Mouse (Mus musculus) lung, embryonic 15.5 days (tissue): ENCODE data around the gene Polh. TPM values are rescaled to one million over a fixed set of nuclear protein-coding genes. Genes with fewer than 3 reads are reported as not detected.

Experiments used
- ATAC-seq: fragments of 200-750 bp; cut with Nextera tagmentation; 2 replicates; pipeline ENCODE4 v1.8.0; 2017; ENCODE audit warnings: moderate number of reproducible peaks, borderline replicate concordance; ENCODE audit not compliant: low FRiP score, low TSS enrichment; ENCODE audit errors: extremely low read depth
- H3K27ac ChIP-seq: fragments of 300-500 bp; sonication (generic); 2 replicates; pipeline ENCODE4 v1.5.1; 2015; ENCODE audit warnings: moderate library complexity, mild to moderate bottlenecking, inconsistent platforms
- H3K27me3 ChIP-seq: fragments of 300-500 bp; sonication (generic); 2 replicates; pipeline ENCODE4 v1.6.1; 2015; ENCODE audit warnings: inconsistent platforms
- H3K36me3 ChIP-seq: fragments of 300-500 bp; sonication (generic); 2 replicates; pipeline ENCODE4 v1.6.1; 2015; ENCODE audit warnings: inconsistent platforms
- H3K4me1 ChIP-seq: fragments of 300-500 bp; sonication (generic); 2 replicates; pipeline ENCODE4 v1.6.1; 2015; ENCODE audit warnings: inconsistent platforms
- H3K4me2 ChIP-seq: fragments of 300-500 bp; sonication (generic); 2 replicates; pipeline ENCODE4 v1.6.1; 2015; ENCODE audit warnings: inconsistent platforms, mild to moderate bottlenecking, moderate library complexity
- H3K4me3 ChIP-seq: fragments of 300-500 bp; sonication (generic); 2 replicates; pipeline ENCODE4 v1.5.1; 2015; ENCODE audit warnings: mild to moderate bottlenecking, inconsistent platforms
- H3K9ac ChIP-seq: fragments of 300-500 bp; sonication (generic); 2 replicates; pipeline ENCODE4 v1.6.1; 2015; ENCODE audit warnings: inconsistent platforms
- H3K9me3 ChIP-seq: fragments of 300-500 bp; sonication (generic); 2 replicates; pipeline ENCODE4 v1.6.1; 2016; ENCODE audit warnings: inconsistent platforms
- WGBS: fragments of 180-500 bp; shearing (Covaris S2); methylation state at CpG from one replicate; pipeline ENCODE4 v1.1.7; 2015; 5-methylcytosine and 5-hydroxymethylcytosine counted together
- polyA plus RNA-seq: library from polyadenylated mRNA; unstranded; fragments of >200 nt; fragmentation: Nextera tagmentation; extraction: Ambion mirVana; gene quantifications from 2 replicates; pipeline ENCODE4 v1.2.1, GENCODE M21; 2015

Polh gene
- polyA plus RNA-seq, 1 experiment from 2014 or later: 21.4 TPM

- Histone ChIP-seq H3K36me3 (peaks cover 78% of the 10 kb centered on the region), H3K9me3 (no peaks in the 10 kb centered on the region), H3K4me1 (no peaks in the 10 kb centered on the region), H3K4me2 (no peak overlapping the region), H3K27me3 (no peaks in the 10 kb centered on the region), H3K27ac (no peak overlapping the region), H3K4me3 (no peak overlapping the region), H3K9ac (no peak overlapping the region)
- 74% methylated on average over 1 of the region's 1 CpGs for WGBS
- no peak for ATAC-seq
Measured at GRCm38 (mm10) chr17:46236067-46236466, 33.6 kb upstream of the Polh start.

DNA sequence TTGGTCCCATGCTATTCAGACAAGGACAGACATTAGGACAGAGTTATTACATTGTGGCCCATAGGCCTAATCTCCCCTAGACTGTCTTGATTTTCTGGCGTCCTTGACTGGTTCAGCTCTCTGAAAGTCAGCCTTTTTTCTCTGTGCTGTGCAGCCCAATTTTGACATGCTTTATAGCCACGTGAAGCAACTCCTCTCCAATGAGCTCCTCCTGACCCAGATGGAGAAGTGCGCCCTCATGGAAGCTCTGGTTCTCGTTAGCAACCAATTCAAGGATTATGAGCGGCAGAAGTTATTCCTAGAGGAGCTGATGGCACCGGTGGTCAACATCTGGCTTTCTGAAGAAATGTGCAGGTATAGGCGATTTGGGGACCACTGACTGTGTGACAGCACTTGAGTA, 25.1 kb upstream of the Polh start:
- WGBS: 82% methylated on average over 7 of the region's 7 CpGs
- no peaks in the 10 kb centered on the region for H3K4me1 ChIP-seq
- no peak for ATAC-seq
- H3K4me2 ChIP-seq: no peak overlapping the region
- H3K9me3 ChIP-seq: no peaks in the 10 kb centered on the region
- no peak overlapping the region for H3K4me3 ChIP-seq
- H3K9ac ChIP-seq: no peak overlapping the region
- no peak overlapping the region for H3K27ac ChIP-seq
- no peaks in the 10 kb centered on the region for H3K27me3 ChIP-seq
- H3K36me3 ChIP-seq: peaks cover 91% of the 10 kb centered on the region

- H3K4me1 ChIP-seq: no peaks in the 10 kb centered on the region
- no peak overlapping the region for H3K4me3 ChIP-seq
- H3K9me3 ChIP-seq: no peaks in the 10 kb centered on the region
- ATAC-seq: no peak
- H3K9ac ChIP-seq: no peak overlapping the region
- 85% methylated on average over 3 of the region's 3 CpGs for WGBS
- H3K27ac ChIP-seq: no peak overlapping the region
- H3K27me3 ChIP-seq: no peaks in the 10 kb centered on the region
- no peak overlapping the region for H3K4me2 ChIP-seq
- peaks cover 97% of the 10 kb centered on the region for H3K36me3 ChIP-seq
Measured at GRCm38 (mm10) chr17:46221601-46222000, 19.2 kb upstream of the Polh start.

- 88% methylated on average over 3 of the region's 3 CpGs for WGBS
- H3K4me3 ChIP-seq: no peak overlapping the region
- no peaks in the 10 kb centered on the region for H3K9me3 ChIP-seq
- H3K4me1 ChIP-seq: no peaks in the 10 kb centered on the region
- no peak overlapping the region for H3K4me2 ChIP-seq
- H3K36me3 ChIP-seq: peaks cover 86% of the 10 kb centered on the region
- no peak for ATAC-seq
- H3K9ac ChIP-seq: no peak overlapping the region
- H3K27me3 ChIP-seq: no peaks in the 10 kb centered on the region
- H3K27ac ChIP-seq: no peak overlapping the region
Measured at GRCm38 (mm10) chr17:46210550-46210949, 8.1 kb upstream of the Polh start.

DNA sequence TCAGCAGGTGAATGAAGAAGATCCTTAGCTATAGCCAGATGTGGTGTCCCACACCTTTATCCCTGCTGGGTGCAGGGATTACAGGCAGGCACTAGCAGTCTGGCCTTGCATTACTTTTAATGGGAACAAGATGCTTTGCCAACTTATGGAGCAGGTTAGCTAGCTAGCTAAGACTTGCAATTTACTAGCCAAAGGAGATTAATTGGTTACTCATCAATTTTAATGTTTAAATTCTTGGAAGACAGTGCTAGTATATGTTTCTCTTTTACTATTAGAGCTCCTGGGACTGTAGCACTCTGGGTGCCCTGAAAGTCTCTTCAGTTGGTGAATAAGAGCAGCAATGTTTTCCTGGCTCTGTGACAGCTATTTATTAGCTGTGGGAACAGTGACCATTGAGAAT, 4.2 kb upstream of the Polh start:
- Histone ChIP-seq H3K4me1 (peaks cover 15% of the 10 kb centered on the region), H3K36me3 (peaks cover 53% of the 10 kb centered on the region), H3K27ac (no peak overlapping the region), H3K9me3 (no peaks in the 10 kb centered on the region), H3K27me3 (no peaks in the 10 kb centered on the region), H3K4me2 (no peak overlapping the region), H3K4me3 (no peak overlapping the region), H3K9ac (no peak overlapping the region)
- no peak for ATAC-seq

- WGBS: under 1% methylated on average over 20 of the region's 20 CpGs
- Histone ChIP-seq H3K4me3 (peak overlapping the region; percentile 74), H3K9me3 (no peaks in the 10 kb centered on the region), H3K27ac (peak overlapping the region; percentile 62), H3K9ac (peak overlapping the region; percentile 79), H3K36me3 (peaks cover 35% of the 10 kb centered on the region), H3K4me2 (peak overlapping the region; percentile 80), H3K27me3 (no peaks in the 10 kb centered on the region), H3K4me1 (peaks cover 28% of the 10 kb centered on the region)
- ATAC-seq: no peak
Measured at GRCm38 (mm10) chr17:46203078-46203477, 633 bp upstream of the Polh start.

DNA sequence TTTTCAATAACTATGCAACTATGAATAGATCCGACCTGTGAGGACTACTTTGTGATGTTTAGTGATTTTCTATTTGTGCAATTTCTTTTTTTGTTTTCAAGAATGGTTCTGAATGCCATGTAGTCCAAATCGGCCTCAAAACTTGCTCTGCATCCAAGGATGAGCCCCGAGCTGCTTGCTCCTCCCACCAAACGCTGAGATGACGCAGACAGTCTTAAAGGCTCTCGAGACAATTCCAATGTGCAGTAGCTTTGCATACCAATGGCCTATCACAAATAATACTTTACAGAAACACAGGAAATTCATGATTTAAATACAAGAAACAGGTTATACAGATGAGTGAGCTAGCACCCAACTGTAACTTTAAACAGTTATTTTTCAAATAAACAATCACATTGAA, 1.3 kb downstream of the Polh start:
- no peak for ATAC-seq
- H3K4me3 ChIP-seq: peak overlapping the region; percentile 74

DNA sequence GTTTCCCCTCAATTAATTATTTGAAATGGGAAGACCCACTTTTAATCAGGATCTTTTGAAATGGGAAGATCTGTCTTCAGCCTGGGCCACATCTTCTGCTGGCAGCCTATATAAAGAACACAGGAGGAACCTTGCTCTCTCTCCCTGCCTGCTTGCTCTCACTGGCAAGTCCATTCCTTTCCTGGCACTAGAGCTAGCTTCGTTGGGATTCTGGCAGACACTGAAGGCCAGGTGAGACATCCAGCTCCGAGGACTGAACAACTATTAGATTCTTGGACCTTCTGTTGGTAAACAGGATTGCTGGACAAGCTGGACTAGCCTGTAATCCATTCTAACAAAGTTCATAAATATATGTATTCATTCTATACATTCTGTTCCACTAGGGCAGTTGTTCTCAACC, 13.6 kb downstream of the Polh start:
- H3K27me3 ChIP-seq: no peaks in the 10 kb centered on the region
- WGBS: 81% methylated on average over 2 of the region's 2 CpGs
- no peaks in the 10 kb centered on the region for H3K9me3 ChIP-seq
- peaks cover 88% of the 10 kb centered on the region for H3K36me3 ChIP-seq
- no peak for ATAC-seq
- H3K4me2 ChIP-seq: no peak overlapping the region
- H3K4me1 ChIP-seq: no peaks in the 10 kb centered on the region
- H3K9ac ChIP-seq: no peak overlapping the region
- no peak overlapping the region for H3K4me3 ChIP-seq
- H3K27ac ChIP-seq: no peak overlapping the region

More for the DNA sequence above, 1.3 kb downstream of the Polh start:
- Histone ChIP-seq H3K9ac (peak overlapping the region; percentile 65; the same call in 1 of the 2 replicates), H3K4me2 (peak overlapping the region; percentile 78), H3K36me3 (peaks cover 34% of the 10 kb centered on the region), H3K9me3 (no peaks in the 10 kb centered on the region), H3K4me1 (peaks cover 28% of the 10 kb centered on the region), H3K27ac (no peak overlapping the region), H3K27me3 (no peaks in the 10 kb centered on the region)
- WGBS: 43% methylated on average over 6 of the region's 6 CpGs

DNA sequence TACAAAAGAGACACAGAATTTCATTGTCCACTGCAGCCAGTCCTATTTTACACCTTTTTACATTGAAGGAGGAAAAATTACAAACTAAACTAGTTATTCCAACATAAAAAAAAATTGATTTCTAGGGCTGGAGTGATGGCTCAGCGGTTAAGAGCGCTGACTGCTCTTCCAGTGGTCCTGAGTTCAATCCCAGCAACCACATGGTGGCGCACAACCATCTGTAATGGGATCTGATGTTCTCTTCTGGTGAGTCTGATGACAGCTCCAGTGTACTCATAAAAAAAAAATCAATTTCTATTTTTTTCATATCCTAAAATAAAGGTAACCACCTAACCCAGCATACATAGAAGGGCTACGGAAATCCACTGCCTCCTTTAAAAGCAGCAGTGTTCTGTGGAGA, 20.2 kb downstream of the Polh start:
- peaks cover 92% of the 10 kb centered on the region for H3K36me3 ChIP-seq
- H3K9ac ChIP-seq: no peak overlapping the region
- H3K4me2 ChIP-seq: no peak overlapping the region
- no peaks in the 10 kb centered on the region for H3K4me1 ChIP-seq
- no peaks in the 10 kb centered on the region for H3K27me3 ChIP-seq
- no peaks in the 10 kb centered on the region for H3K9me3 ChIP-seq
- ATAC-seq: no peak
- 80% methylated on average over 4 of the region's 4 CpGs for WGBS
- H3K27ac ChIP-seq: no peak overlapping the region
- no peak overlapping the region for H3K4me3 ChIP-seq

GRCm38 (mm10) chr17:46170538-46170937, 31.9 kb downstream of the Polh start:
- H3K4me2 ChIP-seq: no peak overlapping the region
- no peaks in the 10 kb centered on the region for H3K9me3 ChIP-seq
- ATAC-seq: no peak
- no peak overlapping the region for H3K4me3 ChIP-seq
- H3K27ac ChIP-seq: no peak overlapping the region
- 71% methylated on average over 3 of the region's 3 CpGs for WGBS
- H3K36me3 ChIP-seq: peaks cover 84% of the 10 kb centered on the region
- no peak overlapping the region for H3K9ac ChIP-seq
- H3K27me3 ChIP-seq: no peaks in the 10 kb centered on the region
- no peaks in the 10 kb centered on the region for H3K4me1 ChIP-seq

DNA sequence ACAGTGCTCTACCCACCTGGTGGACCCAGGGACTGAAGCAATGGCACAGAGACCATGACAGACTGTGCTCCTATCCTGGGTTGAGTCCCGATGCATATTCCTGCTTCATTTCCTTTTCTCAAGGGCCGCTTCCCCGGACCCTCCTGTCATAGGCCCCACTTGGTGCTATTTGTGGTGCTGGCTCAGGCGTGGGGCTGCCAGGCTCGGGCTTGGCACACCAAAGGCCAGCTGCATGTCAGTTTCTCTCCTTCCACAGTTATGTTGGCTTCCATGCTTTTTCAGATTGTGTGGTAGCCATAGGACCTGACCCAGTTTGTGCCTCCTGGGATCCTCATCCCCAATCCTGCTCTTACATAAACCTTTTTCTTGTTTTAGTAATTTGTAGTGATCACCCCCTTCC, 33.7 kb downstream of the Polh start:
- H3K4me3 ChIP-seq: no peak overlapping the region
- no peak overlapping the region for H3K27ac ChIP-seq
- WGBS: 89% methylated on average over 5 of the region's 5 CpGs
- no peaks in the 10 kb centered on the region for H3K27me3 ChIP-seq
- H3K4me1 ChIP-seq: no peaks in the 10 kb centered on the region
- H3K36me3 ChIP-seq: peaks cover 89% of the 10 kb centered on the region
- H3K4me2 ChIP-seq: no peak overlapping the region
- no peaks in the 10 kb centered on the region for H3K9me3 ChIP-seq
- H3K9ac ChIP-seq: no peak overlapping the region
- ATAC-seq: no peak

- H3K9ac ChIP-seq: no peak overlapping the region
- no peaks in the 10 kb centered on the region for H3K9me3 ChIP-seq
- peaks cover 2% of the 10 kb centered on the region for H3K4me1 ChIP-seq
- H3K4me3 ChIP-seq: no peak overlapping the region
- no peak for ATAC-seq
- H3K36me3 ChIP-seq: peaks cover 87% of the 10 kb centered on the region
- no peak overlapping the region for H3K4me2 ChIP-seq
- H3K27ac ChIP-seq: no peak overlapping the region
- no peaks in the 10 kb centered on the region for H3K27me3 ChIP-seq
- WGBS: 45% methylated on average over 5 of the region's 5 CpGs
Measured at GRCm38 (mm10) chr17:46168318-46168717, 34.1 kb downstream of the Polh start.

- Histone ChIP-seq H3K4me2 (no peak overlapping the region), H3K27me3 (no peaks in the 10 kb centered on the region), H3K4me1 (peaks cover 15% of the 10 kb centered on the region), H3K4me3 (no peak overlapping the region), H3K27ac (no peak overlapping the region), H3K36me3 (peaks cover 74% of the 10 kb centered on the region), H3K9ac (no peak overlapping the region), H3K9me3 (no peaks in the 10 kb centered on the region)
- WGBS: 86% methylated on average over 11 of the region's 11 CpGs
- no peak for ATAC-seq
Measured at GRCm38 (mm10) chr17:46167014-46167413, 35.4 kb downstream of the Polh start.
